Mouse (Mus musculus) C2C12 (cell line): Measurements from ENCODE around the gene Gm20388.

ENCODE experiments used
- CTCF ChIP-seq: IDR thresholded peaks from one replicate; pipeline ENCODE4 v1.5.1; 2011; ENCODE audit not compliant: control insufficient read depth, insufficient read depth, insufficient read length
- FOSL1 ChIP-seq: IDR thresholded peaks from one replicate; pipeline ENCODE4 v1.8.0; 2011; ENCODE audit warnings: mild to moderate bottlenecking, low read length; ENCODE audit not compliant: poor library complexity, insufficient read depth, severe bottlenecking
- MAX ChIP-seq: IDR thresholded peaks from one replicate; pipeline ENCODE4 v1.6.1; 2011; ENCODE audit warnings: mild to moderate bottlenecking, control low read depth
- USF1 ChIP-seq: IDR thresholded peaks from one replicate; pipeline ENCODE4 v1.6.1; 2011; ENCODE audit warnings: low read depth, mild to moderate bottlenecking, control low read depth, moderate library complexity

- no peak for TF ChIP-seq CTCF
- TF ChIP-seq USF1: no peak
- TF ChIP-seq FOSL1: no peak
- TF ChIP-seq MAX: no peak
Measured at GRCm38 (mm10) chr8:119926474-119926873, 15.8 kb downstream of the Gm20388 start.
